Mouse (Mus musculus) bone marrow macrophage, adult 2 months (primary cell): ENCODE measurements around the gene Mau2. TPM values are rescaled to one million over a fixed set of nuclear protein-coding genes. Genes with fewer than 3 reads are reported as not detected.

ENCODE experiments used
- H3K27ac ChIP-seq: 2 replicates; pipeline ENCODE4 v1.5.1; 2012; ENCODE audit warnings: low read depth, low read length; ENCODE audit not compliant: insufficient read depth
- H3K4me1 ChIP-seq: 2 replicates; pipeline ENCODE4 v1.6.1; 2012; ENCODE audit warnings: low read length; ENCODE audit not compliant: control insufficient read depth, insufficient read depth
- H3K4me3 ChIP-seq: 2 replicates; pipeline ENCODE4 v1.5.1; 2012; ENCODE audit warnings: mild to moderate bottlenecking, low read length, moderate library complexity; ENCODE audit not compliant: insufficient read depth
- CTCF ChIP-seq: IDR thresholded peaks from 2 replicates; pipeline ENCODE4 v1.5.1; 2012; ENCODE audit warnings: low read depth, mild to moderate bottlenecking, low read length, moderate library complexity
- POLR2A ChIP-seq: IDR thresholded peaks from 2 replicates; pipeline ENCODE4 v1.6.1; 2012; ENCODE audit warnings: mild to moderate bottlenecking, low read depth, low read length, borderline replicate concordance
- polyA plus RNA-seq: library from polyadenylated mRNA; stranded (reverse); fragments of >200 nt; gene quantifications from 2 replicates; pipeline ENCODE4 v1.2.4, GENCODE M21; 2012; ENCODE audit not compliant: missing spikeins, insufficient read depth, insufficient read length

Gene Mau2
- polyA plus RNA-seq: 47.2 and 51.1 TPM in 2 replicates

GRCm38 (mm10) chr8:70042583-70043455, at the start of gene Mau2, which contains the start of gene Sugp1:
Gene Mau2, minus strand, starts transcription at chr8:70042734.
Gene Sugp1, plus strand, starts transcription at chr8:70042813.
- Histone ChIP-seq H3K27ac (peak within 1 kb of the TSS; percentile 83), H3K4me3 (peak within 1 kb of the TSS; percentile 96), H3K4me1 (peaks cover 20% of the 10 kb centered on the region)
- TF ChIP-seq POLR2A: no peak; the same call in 1 of the 2 replicates
- TF ChIP-seq CTCF: peak; percentile 8; the same call in 1 of the 2 replicates

GRCm38 (mm10) chr8:70089296-70089960, 46.9 kb upstream of the Mau2 start:
- no peak overlapping the region for H3K4me3 ChIP-seq
- H3K4me1 ChIP-seq: no peaks in the 10 kb centered on the region; the same call in 1 of the 2 replicates
- no peak for TF ChIP-seq CTCF
- no peak for TF ChIP-seq POLR2A
- no peak overlapping the region for H3K27ac ChIP-seq

- 0 out of 2 replicates have a peak, but pooled peaks have one; percentile 12 for TF ChIP-seq CTCF
- no peak for TF ChIP-seq POLR2A
- H3K27ac ChIP-seq: no peak overlapping the region
- peaks cover 2% of the 10 kb centered on the region for H3K4me1 ChIP-seq
- H3K4me3 ChIP-seq: no peak overlapping the region
These were observed 45.5 kb upstream of the Mau2 start for GRCm38 (mm10) chr8:70087836-70088650.

- Histone ChIP-seq H3K27ac (no peak overlapping the region), H3K4me3 (no peak overlapping the region), H3K4me1 (peaks cover 3% of the 10 kb centered on the region)
- TF ChIP-seq CTCF: no peak
- TF ChIP-seq POLR2A: no peak
These were observed 44.7 kb upstream of the Mau2 start for GRCm38 (mm10) chr8:70087237-70087636.

GRCm38 (mm10) chr8:70086151-70086550, 43.6 kb upstream of the Mau2 start:
- H3K27ac ChIP-seq: no peak overlapping the region
- peaks cover 3% of the 10 kb centered on the region for H3K4me1 ChIP-seq
- no peak overlapping the region for H3K4me3 ChIP-seq
- no peak for TF ChIP-seq POLR2A
- no peak for TF ChIP-seq CTCF

- Histone ChIP-seq H3K27ac (no peak overlapping the region), H3K4me3 (peak overlapping the region; percentile 59), H3K4me1 (peaks cover 3% of the 10 kb centered on the region)
- TF ChIP-seq POLR2A: no peak
- TF ChIP-seq CTCF: no peak
These were observed 41.9 kb upstream of the Mau2 start for GRCm38 (mm10) chr8:70084191-70085065.

- H3K27ac ChIP-seq: no peak within 1 kb of the TSS
- TF ChIP-seq CTCF: no peak
- TF ChIP-seq POLR2A: no peak
- H3K4me1 ChIP-seq: peaks cover 3% of the 10 kb centered on the region
- H3K4me3 ChIP-seq: peak within 1 kb of the TSS; percentile 59
These were observed 40.8 kb upstream of the Mau2 start, which contains the start of gene Hapln4 for GRCm38 (mm10) chr8:70083285-70083684. Gene Hapln4, plus strand, starts transcription at chr8:70083457.

GRCm38 (mm10) chr8:70081976-70082375, 39.4 kb upstream of the Mau2 start:
- peaks cover 3% of the 10 kb centered on the region for H3K4me1 ChIP-seq
- H3K27ac ChIP-seq: no peak overlapping the region
- TF ChIP-seq CTCF (no peak), POLR2A (no peak)
- H3K4me3 ChIP-seq: no peak overlapping the region

- Histone ChIP-seq H3K4me3 (no peak overlapping the region), H3K4me1 (no peaks in the 10 kb centered on the region), H3K27ac (no peak overlapping the region)
- TF ChIP-seq POLR2A (no peak), CTCF (no peak)
These were observed 31.1 kb upstream of the Mau2 start for GRCm38 (mm10) chr8:70073682-70074081.
